Mouse (Mus musculus): ENCODE measurements around the gene Krt16.

- TF ChIP-seq POLR2A (IDR thresholded peaks at IDR 0.05; ENCODE audit: control insufficient read depth, extremely low read depth, insufficient read depth, low read length, poor library complexity), result no peak
- TF ChIP-seq CTCF (IDR thresholded peaks at IDR 0.05; ENCODE audit: borderline replicate concordance, control insufficient read depth, extremely low read depth, insufficient read depth, low read length, poor library complexity), result no peak
Observed at GRCm38 (mm10) chr11:100207498-100207897, 41.2 kb downstream of the Krt16 start, which contains the start of gene Krt14.
